Mouse (Mus musculus) testis, adult 2 months (tissue): ENCODE measurements around the gene A830005F24Rik.

Source experiments
- CTCF ChIP-seq: fragments of 200-500 bp; IDR thresholded peaks from 2 replicates; pipeline ENCODE4 v1.5.1; 2012; ENCODE audit warnings: low read depth, mild to moderate bottlenecking, inconsistent platforms, low read length, moderate library complexity; ENCODE audit not compliant: control insufficient read depth, insufficient read depth, insufficient replicate concordance
- POLR2A ChIP-seq: fragments of 200-500 bp; IDR thresholded peaks from 2 replicates; pipeline ENCODE4 v1.6.1; 2012; ENCODE audit warnings: low read depth, mild to moderate bottlenecking, inconsistent platforms, low read length, moderate library complexity; ENCODE audit not compliant: control insufficient read depth

DNA sequence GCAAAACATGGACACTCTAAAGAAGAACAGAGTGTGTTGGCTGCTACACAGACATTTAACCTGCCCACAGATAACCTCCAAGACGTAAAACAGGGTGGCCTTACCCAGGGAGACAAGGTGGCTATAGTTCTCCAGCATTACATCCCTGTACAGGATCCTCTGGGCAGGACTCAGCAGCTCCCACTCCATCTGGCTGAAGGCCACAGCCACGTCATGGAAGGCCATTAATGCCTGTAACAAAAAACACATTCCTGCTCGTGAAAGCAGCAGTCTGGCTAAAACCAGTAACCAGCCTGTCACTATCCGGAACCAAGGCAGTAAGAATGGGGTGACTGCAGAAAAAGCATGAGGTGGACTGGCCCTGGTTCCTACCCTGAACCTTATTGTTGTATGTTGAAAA lies 14.7 kb upstream of the A830005F24Rik start:
- TF ChIP-seq CTCF (no peak), POLR2A (no peak)
